Mouse (Mus musculus) left cerebral cortex, postnatal 10 days (tissue): ENCODE measurements around the gene Ankrd6. TPM values are rescaled to one million over a fixed set of nuclear protein-coding genes. Genes with fewer than 3 reads are reported as not detected.

Experiments used
- DNase-seq, 2 experiments: peaks; one replicate each; pipeline ENCODE4 v3.0.0; 2021 to 2022; ENCODE audit warnings: low spot score in 2 of 2, mixed read lengths in 1 of 2; ENCODE audit errors: extremely low spot score in 1 of 2
- intact Hi-C: fragments of 180-260 bp; cut with DNase I; formaldehyde crosslinking; loops from one replicate; pipeline ENCODE4 v1.15.1; 2025
- total RNA-seq, 2 experiments: library from RNA; stranded (reverse); gene quantifications; 2 replicates each; pipeline ENCODE4 v1.2.3; 2021

Gene Ankrd6
- total RNA-seq, 2 experiments from 2014 or later = 23.1 to 25.3 TPM

- DNase-seq = no peak
- intact Hi-C loops = loop anchor here (10.0 kb wide), 2 partner anchors 158 to 192 kb away; no protein-coding TSS in a partner anchor
Measured at GRCm38 (mm10) chr4:32956423-32956822, 5.8 kb upstream of the Ankrd6 start.

- no peak for DNase-seq
- intact Hi-C loops = loop anchor here (5.0 to 10.0 kb wide), 3 partner anchors 65 to 188 kb away; no protein-coding TSS in a partner anchor
Measured at GRCm38 (mm10) chr4:32952681-32953080, 2.0 kb upstream of the Ankrd6 start.

GRCm38 (mm10) chr4:32951035-32951940 lies 647 bp upstream of the Ankrd6 start:
- no peak for DNase-seq
- intact Hi-C loops = loop anchor here (2.0 to 10.0 kb wide), 4 partner anchors 66 to 186 kb away; partner anchors contain the start of gene Lyrm2

GRCm38 (mm10) chr4:32948696-32949095 lies 1.9 kb downstream of the Ankrd6 start:
- intact Hi-C loops = no loop called here
- no peak for DNase-seq

GRCm38 (mm10) chr4:32947631-32948030 lies 3.0 kb downstream of the Ankrd6 start:
- DNase-seq = no peak
- intact Hi-C loops = no loop called here

GRCm38 (mm10) chr4:32940984-32941383 lies 9.7 kb downstream of the Ankrd6 start:
- DNase-seq = no peak
- intact Hi-C loops = no loop called here

GRCm38 (mm10) chr4:32939964-32940363 lies 10.7 kb downstream of the Ankrd6 start:
- DNase-seq = no peak
- intact Hi-C loops = no loop called here

GRCm38 (mm10) chr4:32939521-32939920 lies 11.1 kb downstream of the Ankrd6 start:
- intact Hi-C loops = no loop called here
- DNase-seq = no peak

GRCm38 (mm10) chr4:32936762-32937341 lies 13.8 kb downstream of the Ankrd6 start:
- intact Hi-C loops = no loop called here
- DNase-seq = no peak

GRCm38 (mm10) chr4:32932056-32932455 lies 18.6 kb downstream of the Ankrd6 start:
- peak in 1 of 2 experiments; percentile 39 for DNase-seq
- intact Hi-C loops = no loop called here

GRCm38 (mm10) chr4:32929750-32930149 lies 20.9 kb downstream of the Ankrd6 start:
- no peak for DNase-seq
- intact Hi-C loops = loop anchor here (10.0 kb wide), 1 partner anchor 65 kb away; no protein-coding TSS in a partner anchor

GRCm38 (mm10) chr4:32928692-32929448 lies 21.8 kb downstream of the Ankrd6 start:
- intact Hi-C loops = loop anchor here (10.0 kb wide), 1 partner anchor 64 kb away; no protein-coding TSS in a partner anchor
- DNase-seq = no peak

- no peak for DNase-seq
- intact Hi-C loops = loop anchor here (10.0 kb wide), 1 partner anchor 59 kb away; no protein-coding TSS in a partner anchor
Measured at GRCm38 (mm10) chr4:32923891-32924294, 26.7 kb downstream of the Ankrd6 start.

- DNase-seq = peak in 1 of 2 experiments; percentile 42
- intact Hi-C loops = loop anchor here (10.0 kb wide), 1 partner anchor 59 kb away; no protein-coding TSS in a partner anchor
Measured at GRCm38 (mm10) chr4:32923436-32923835, 27.2 kb downstream of the Ankrd6 start.

- intact Hi-C loops = loop anchor here (10.0 kb wide), 1 partner anchor 58 kb away; no protein-coding TSS in a partner anchor
- DNase-seq = no peak
Measured at GRCm38 (mm10) chr4:32922871-32923270, 27.8 kb downstream of the Ankrd6 start.

- DNase-seq = no peak
- intact Hi-C loops = loop anchor here (10.0 kb wide), 1 partner anchor 56 kb away; no protein-coding TSS in a partner anchor
Measured at GRCm38 (mm10) chr4:32920863-32921262, 29.8 kb downstream of the Ankrd6 start.

GRCm38 (mm10) chr4:32918571-32918970 lies 32.1 kb downstream of the Ankrd6 start:
- no peak for DNase-seq
- intact Hi-C loops = no loop called here

- no peak for DNase-seq
- intact Hi-C loops = no loop called here
Measured at GRCm38 (mm10) chr4:32916689-32917385, 33.8 kb downstream of the Ankrd6 start.
